Comparison of ENCODE assay signal across 8 mouse cellular contexts in genomic region chr10:41678746-41679360, GRCm38 (mm10). TPM values are rescaled to one million over a fixed set of nuclear protein-coding genes. Genes with fewer than 3 reads are reported as not detected.
DNase-seq lines count a peak whose midpoint lies in the region; ATAC-seq and TF ChIP-seq lines count a peak whose summit lies in the region.

No protein-coding gene starts in this region.

- no peaks in the 10 kb centered on the region for H3K9me3 ChIP-seq in hindbrain, embryonic 16.5 days (ENCODE audit: control insufficient read depth, low read length)

- TF ChIP-seq CTCF in gastrocnemius, adult 2 months (IDR thresholded peaks at IDR 0.05) = peak; percentile 62

- 18% methylated on average over 18 of the region's 18 CpGs for WGBS in hindbrain, embryonic 16.5 days

- peak; percentile 84 for ATAC-seq in hindbrain, embryonic 16.5 days

- H3K27ac ChIP-seq in gastrocnemius, adult 2 months = peak overlapping the region; percentile 40
- no peak overlapping the region for H3K27ac ChIP-seq in hindbrain, embryonic 16.5 days (ENCODE audit: low read depth, low read length)

- no peaks in the 10 kb centered on the region for H3K36me3 ChIP-seq in hindbrain, embryonic 16.5 days (ENCODE audit: control insufficient read depth, insufficient read depth, low read length)

- peak overlapping the region; percentile 45 for H3K4me2 ChIP-seq in hindbrain, embryonic 16.5 days (ENCODE audit: low read length)

- DNase-seq in R1 (ENCODE audit: low read depth, low spot score) = peak; percentile 72
- peak; percentile 93 for DNase-seq in cerebellum, postnatal 36 days
- peak; percentile 78 for DNase-seq in gastrocnemius, adult 2 months
- DNase-seq in left cerebral cortex, adult 18-20 months (ENCODE audit: low spot score in 2 of 2) = peak; percentile 68 to 71
- peak; percentile 73 to 75 for DNase-seq in lung, postnatal 4 days
- peak; percentile 81 for DNase-seq in right cerebral cortex, adult 18-20 months
- peak; percentile 6 to 38 for DNase-seq in urinary bladder, postnatal 36 days (ENCODE audit: low spot score in 2 of 2)

- intact Hi-C loops in gastrocnemius, adult 2 months (cut with DNase I) = loop anchor here (5.0 kb wide), 1 partner anchor 72 kb away; no protein-coding TSS in a partner anchor

- H3K27me3 ChIP-seq in hindbrain, embryonic 16.5 days (replicated peaks; ENCODE audit: control insufficient read depth, insufficient read depth, low read length) = 0 out of 2 replicates have a peak, but pooled peaks cover 1% of the 10 kb centered on the region

- no peak overlapping the region for H3K9ac ChIP-seq in hindbrain, embryonic 16.5 days (ENCODE audit: low read depth, low read length)

- peaks cover 3% of the 10 kb centered on the region; the same call in 1 of the 2 replicates for H3K4me1 ChIP-seq in hindbrain, embryonic 16.5 days (ENCODE audit: control insufficient read depth, insufficient read depth, low read depth, low read length)

- peak overlapping the region; percentile 43 for H3K4me3 ChIP-seq in gastrocnemius, adult 2 months
- no peak overlapping the region; the same call in 1 of the 2 replicates for H3K4me3 ChIP-seq in hindbrain, embryonic 16.5 days (ENCODE audit: low read length)

RNA-seq across cellular contexts. Expression of gene Ccdc162, which starts 37.6 kb away (rescaled TPM):
- 1 to 10 TPM in 1 of 2 experiments, under 1 TPM in 1; 0.89 to 1.3 TPM for total RNA-seq in gastrocnemius, adult 2 months (2021)
- 1.4 and 1.9 TPM in 2 replicates for polyA plus RNA-seq in hindbrain, embryonic 16.5 days (2015; fragmentation: Nextera tagmentation; extraction: Ambion mirVana)
- total RNA-seq in left cerebral cortex, adult 18-20 months (2021) = 1 to 10 TPM; 1.5 to 1.7 TPM

Comparison
In these comparisons a context has a peak if more than half of its experiments do, and no peak if none do; other contexts are left out.
1. DNase-seq: peak in every context shown above with its lines; median percentile 93 in cerebellum, postnatal 36 days; 81 in right cerebral cortex, adult 18-20 months; 78 in gastrocnemius, adult 2 months; 74 in lung, postnatal 4 days; 72 in R1; 70 in left cerebral cortex, adult 18-20 months; 22 in urinary bladder, postnatal 36 days.